31 mouse cellular contexts compared by ENCODE assay signal in genomic region chr12:4587846-4588245, GRCm38 (mm10). TPM values are rescaled to one million over a fixed set of nuclear protein-coding genes. Genes with fewer than 3 reads are reported as not detected.
"Had no signal": no experiment of that assay in that cellular context is flagged by ENCODE, and none has a peak within 500 bp of the region (broad histone marks: within the 10 kb centered on the region; RNA-seq: fewer than 3 reads in every experiment).

No protein-coding gene starts in this region.

- H3K4me3 ChIP-seq: layer of hippocampus, adult 2 months; limb, embryonic 10.5 days; limb, embryonic 13.5 days; liver, embryonic 12.5 days; liver, embryonic 15.5 days; lung, embryonic 15.5 days; megakaryocyte, embryonic 14.5 days; midbrain, embryonic 10.5 days; midbrain, embryonic 13.5 days; neural tube, embryonic 12.5 days; neural tube, embryonic 15.5 days had no signal

- ATAC-seq: liver, embryonic 12.5 days; midbrain, embryonic 13.5 days; midbrain, embryonic 16.5 days had no signal

- H3K27ac ChIP-seq: kidney, postnatal 0 days; layer of hippocampus, adult 2 months; limb, embryonic 10.5 days; limb, embryonic 13.5 days; liver, embryonic 12.5 days; liver, embryonic 15.5 days; lung, embryonic 15.5 days; midbrain, embryonic 10.5 days; midbrain, embryonic 13.5 days; neural tube, embryonic 12.5 days; neural tube, embryonic 15.5 days; stomach, postnatal 0 days had no signal

- H3K27me3 ChIP-seq: limb, embryonic 13.5 days; liver, embryonic 12.5 days; liver, embryonic 15.5 days; lung, embryonic 15.5 days; megakaryocyte, embryonic 14.5 days; midbrain, embryonic 13.5 days; neural tube, embryonic 12.5 days; neural tube, embryonic 15.5 days had no signal

- DNase-seq: kidney, postnatal 25 days; layer of hippocampus, adult 9-11 months; liver; lung, adult 18-20 months; lung, postnatal 10 days; lung, postnatal 36 days; thymus, adult 2 months; thymus, postnatal 14 days; thymus, postnatal 4 days had no signal

- H3K9ac ChIP-seq: limb, embryonic 13.5 days; liver, embryonic 12.5 days; liver, embryonic 15.5 days; lung, embryonic 15.5 days; midbrain, embryonic 13.5 days; neural tube, embryonic 12.5 days; neural tube, embryonic 15.5 days had no signal

- H3K36me3 ChIP-seq: limb, embryonic 10.5 days; limb, embryonic 13.5 days; liver, embryonic 12.5 days; liver, embryonic 15.5 days; lung, embryonic 15.5 days; midbrain, embryonic 10.5 days; midbrain, embryonic 13.5 days; neural tube, embryonic 12.5 days; neural tube, embryonic 15.5 days had no signal

- H3K9me3 ChIP-seq: limb, embryonic 10.5 days; limb, embryonic 13.5 days; liver, embryonic 12.5 days; liver, embryonic 15.5 days; lung, embryonic 15.5 days; megakaryocyte, embryonic 14.5 days; midbrain, embryonic 10.5 days; midbrain, embryonic 13.5 days; neural tube, embryonic 12.5 days; neural tube, embryonic 15.5 days had no signal

- H3K4me2 ChIP-seq: limb, embryonic 13.5 days; liver, embryonic 12.5 days; liver, embryonic 15.5 days; lung, embryonic 15.5 days; midbrain, embryonic 13.5 days; neural tube, embryonic 12.5 days; neural tube, embryonic 15.5 days had no signal

RNA-seq across cellular contexts. Expression of gene Gm3625, which starts 4.9 kb away (rescaled TPM):
- total RNA-seq: layer of hippocampus, adult 2 months; layer of hippocampus, postnatal 25 days; left cerebral cortex, adult 18-20 months; left cerebral cortex, postnatal 25 days had no signal
- polyA plus RNA-seq: kidney, embryonic 14.5 days; kidney, postnatal 0 days; large intestine, adult 2 months; limb, embryonic 10.5 days; limb, embryonic 13.5 days; liver, embryonic 12.5 days; liver, embryonic 15.5 days; lung, embryonic 15.5 days; midbrain, embryonic 10.5 days; midbrain, embryonic 13.5 days; midbrain, embryonic 16.5 days; neural tube, embryonic 12.5 days; neural tube, embryonic 15.5 days; small intestine, adult 2 months; spleen, adult 2 months; stomach, embryonic 14.5 days; stomach, postnatal 0 days; thymus, adult 2 months had no signal
